Mouse (Mus musculus) liver, embryonic 14.5 days (tissue): ENCODE measurements around the gene Mia2. TPM values are rescaled to one million over a fixed set of nuclear protein-coding genes. Genes with fewer than 3 reads are reported as not detected.

Source experiments
- ATAC-seq: fragments of 200-750 bp; cut with Nextera tagmentation; 2 replicates; pipeline ENCODE4 v1.8.0; 2017; ENCODE audit warnings: moderate number of reproducible peaks, mild to moderate bottlenecking, moderate library complexity; ENCODE audit not compliant: insufficient read depth
- DNase-seq, 3 experiments: peaks; one replicate each; pipeline ENCODE4 v3.0.0-alpha.2; 2012 to 2013; ENCODE audit warnings: low read depth in 3 of 3, low spot score in 3 of 3
- H3K27ac ChIP-seq: fragments of 300-500 bp; sonication (generic); 2 replicates; pipeline ENCODE4 v1.5.1; 2014; ENCODE audit warnings: moderate library complexity, mild to moderate bottlenecking, control low read depth, inconsistent platforms
- H3K27me3 ChIP-seq: fragments of 300-500 bp; sonication (generic); 2 replicates; pipeline ENCODE4 v1.6.1; 2014; ENCODE audit warnings: mild to moderate bottlenecking, low read length, moderate library complexity; ENCODE audit not compliant: control insufficient read depth, insufficient read depth
- H3K36me3 ChIP-seq: fragments of 300-500 bp; sonication (generic); replicated peaks from 2 replicates; pipeline ENCODE4 v1.6.1; 2014; ENCODE audit warnings: low read depth; ENCODE audit not compliant: control insufficient read depth, insufficient read depth
- H3K4me1 ChIP-seq, 2 experiments: fragments of 200-500 bp in 1 of 2; fragments of 300-500 bp in 1 of 2; sonication (generic) in 1 of 2; replicated peaks; 2 replicates each; pipeline ENCODE4 v1.6.1; 2012 to 2014; ENCODE audit warnings: antibody characterized with exemption in 1 of 2, inconsistent platforms in 1 of 2, low read length in 1 of 2; ENCODE audit not compliant: control insufficient read depth in 2 of 2, insufficient read depth in 2 of 2
- H3K4me2 ChIP-seq: fragments of 300-500 bp; sonication (generic); 2 replicates; pipeline ENCODE4 v1.6.1; 2014; ENCODE audit warnings: low read depth, mild to moderate bottlenecking, control low read depth, moderate library complexity
- H3K4me3 ChIP-seq, 2 experiments: fragments of 200-500 bp in 1 of 2; fragments of 300-500 bp in 1 of 2; sonication (generic) in 1 of 2; 2 replicates each; pipeline ENCODE4 v1.5.1; 2012 to 2014; ENCODE audit warnings: low read depth in 2 of 2, low read length in 2 of 2, mild to moderate bottlenecking in 2 of 2, control low read depth in 1 of 2, inconsistent platforms in 1 of 2, moderate library complexity in 1 of 2; ENCODE audit not compliant: insufficient read depth in 1 of 2
- H3K9ac ChIP-seq: fragments of 300-500 bp; sonication (generic); replicated peaks from 2 replicates; pipeline ENCODE4 v1.6.1; 2014; ENCODE audit warnings: mild to moderate bottlenecking, control low read depth, moderate library complexity
- H3K9me3 ChIP-seq: fragments of 300-500 bp; sonication (generic); 2 replicates; pipeline ENCODE4 v1.6.1; 2016; ENCODE audit warnings: low read length, mixed read lengths; ENCODE audit not compliant: control insufficient read depth
- CTCF ChIP-seq: IDR thresholded peaks from 2 replicates; pipeline ENCODE4 v1.5.1; 2016; ENCODE audit warnings: antibody characterized with exemption, low read depth, control low read depth
- EP300 ChIP-seq: IDR thresholded peaks from 2 replicates; pipeline ENCODE4 v1.6.1; 2016; ENCODE audit warnings: antibody characterized with exemption, low read depth
- WGBS: fragments of 180-500 bp; shearing (Covaris S2); extraction: QIAGEN DNeasy Blood & Tissue Kit; methylation state at CpG from one replicate; pipeline ENCODE4 v1.1.7; 2014; ENCODE audit not compliant: insufficient replicate concordance; 5-methylcytosine and 5-hydroxymethylcytosine counted together
- polyA plus RNA-seq, 2 experiments: library from polyadenylated mRNA; depleted of rRNA in 1 of 2; stranded (reverse) in 1 of 2; unstranded in 1 of 2; fragments of >200 nt; fragmentation: Nextera tagmentation in 1 of 2; extraction: Ambion mirVana in 1 of 2; gene quantifications; 2 replicates each; pipeline versions ENCODE4 v1.2.1 to v1.2.3; 2012 to 2014

The Mia2 gene
- polyA plus RNA-seq, 2 experiments = 31.7 to 43.4 TPM

DNA sequence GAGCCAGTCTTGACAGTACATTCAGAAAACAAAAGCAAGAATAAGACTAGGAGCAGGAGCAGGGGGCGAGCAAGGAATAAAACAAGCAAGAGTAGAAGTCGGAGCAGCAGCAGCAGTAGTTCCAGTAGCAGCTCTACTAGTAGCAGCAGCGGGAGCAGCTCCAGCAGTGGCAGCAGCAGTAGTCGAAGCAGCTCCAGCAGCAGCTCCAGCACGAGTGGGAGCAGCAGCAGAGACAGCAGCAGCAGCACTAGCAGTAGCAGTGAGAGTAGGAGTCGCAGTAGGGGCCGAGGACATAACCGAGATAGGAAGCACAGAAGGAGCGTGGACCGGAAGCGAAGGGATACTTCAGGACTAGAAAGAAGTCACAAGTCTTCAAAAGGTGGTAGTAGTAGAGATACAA lies 23.3 kb upstream of the Mia2 start:
- Histone ChIP-seq H3K36me3 (peaks cover 50% of the 10 kb centered on the region), H3K4me3 (no peak overlapping the region), H3K27me3 (no peaks in the 10 kb centered on the region), H3K27ac (no peak overlapping the region), H3K9ac (no peak overlapping the region), H3K4me1 (no peaks in the 10 kb centered on the region; a peak in 1 of 4 replicates), H3K4me2 (no peak overlapping the region), H3K9me3 (no peaks in the 10 kb centered on the region)
- 87% methylated on average over 11 of the region's 11 CpGs for WGBS
- no peak for ATAC-seq
- TF ChIP-seq CTCF (no peak), EP300 (no peak)
- no peak for DNase-seq

DNA sequence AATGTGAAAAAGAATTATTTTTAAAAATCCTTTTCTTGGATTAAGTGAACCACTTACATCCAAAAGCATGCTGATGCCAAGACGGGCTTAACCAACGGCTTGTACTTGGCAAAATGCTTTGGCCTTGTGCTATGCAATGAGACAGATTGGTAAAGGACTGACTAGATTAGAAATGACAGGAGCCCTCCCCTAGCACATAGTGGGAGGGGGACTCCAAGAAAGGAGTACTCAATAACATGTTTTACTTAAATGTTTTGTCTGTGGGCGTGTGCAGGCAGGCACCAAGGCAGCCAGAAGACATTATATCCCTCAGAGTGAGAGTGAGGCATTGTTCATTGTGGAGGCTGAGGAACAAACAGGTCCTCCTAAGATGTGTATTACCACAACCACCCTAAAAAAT lies 21.5 kb upstream of the Mia2 start:
- Histone ChIP-seq H3K4me1 (no peaks in the 10 kb centered on the region), H3K9ac (no peak overlapping the region), H3K9me3 (no peaks in the 10 kb centered on the region), H3K27ac (no peak overlapping the region), H3K36me3 (peaks cover 39% of the 10 kb centered on the region), H3K4me2 (no peak overlapping the region), H3K4me3 (no peak overlapping the region), H3K27me3 (no peaks in the 10 kb centered on the region)
- ATAC-seq = no peak
- DNase-seq = no peak
- TF ChIP-seq CTCF (no peak), EP300 (no peak)
- 80% methylated on average over 3 of the region's 3 CpGs for WGBS

DNA sequence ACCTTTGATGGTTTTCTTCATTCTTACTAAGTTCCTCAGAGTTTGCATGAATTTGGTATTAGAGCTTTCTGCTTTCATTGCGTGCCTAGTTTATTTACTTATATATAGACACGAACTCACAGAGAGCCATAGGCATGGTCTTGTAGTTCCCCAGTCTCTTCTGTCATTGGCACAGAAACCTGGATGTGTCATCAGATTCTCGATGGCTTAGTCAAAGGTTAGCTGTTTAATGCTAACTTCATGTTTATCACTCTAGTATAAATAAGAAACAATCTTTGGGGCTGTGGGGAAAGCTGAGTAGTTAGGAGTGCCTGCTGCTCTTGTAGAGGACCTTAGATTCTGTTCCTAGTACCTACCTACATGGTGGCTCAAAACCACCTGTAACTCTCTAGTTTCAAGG lies 18.6 kb upstream of the Mia2 start:
- Histone ChIP-seq H3K27me3 (no peaks in the 10 kb centered on the region), H3K27ac (no peak overlapping the region), H3K4me3 (no peak overlapping the region), H3K4me1 (no peaks in the 10 kb centered on the region), H3K9me3 (no peaks in the 10 kb centered on the region), H3K4me2 (no peak overlapping the region), H3K36me3 (peaks cover 9% of the 10 kb centered on the region), H3K9ac (no peak overlapping the region)
- no peak for ATAC-seq
- no peak for DNase-seq
- 78% methylated on average over 3 of the region's 3 CpGs for WGBS
- TF ChIP-seq EP300 = no peak
- no peak for TF ChIP-seq CTCF

DNA sequence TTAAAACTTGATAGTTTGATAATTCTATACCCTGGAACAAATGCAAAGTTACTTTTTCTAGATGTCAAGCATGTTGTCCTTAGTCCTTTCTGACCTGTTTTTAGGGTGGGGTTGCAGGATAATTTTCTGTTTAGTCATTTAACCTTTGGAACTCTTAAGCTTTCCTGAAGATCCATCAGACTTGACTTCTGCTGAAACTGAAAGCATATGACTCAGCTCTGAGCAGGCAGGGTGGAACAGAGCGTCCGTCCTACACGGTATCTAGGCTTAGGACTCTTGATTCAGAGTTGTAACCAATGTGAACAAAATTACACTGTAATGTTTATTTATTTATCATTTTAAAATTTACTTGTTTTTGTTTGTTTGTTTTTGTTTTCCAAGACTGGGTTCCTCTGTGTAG lies 17.7 kb upstream of the Mia2 start:
- H3K4me2 ChIP-seq = no peak overlapping the region
- H3K27ac ChIP-seq = no peak overlapping the region
- H3K36me3 ChIP-seq = peaks cover 2% of the 10 kb centered on the region; the same call in 1 of the 2 replicates
- ATAC-seq (no peak), DNase-seq (no peak)
- no peaks in the 10 kb centered on the region for H3K9me3 ChIP-seq
- H3K27me3 ChIP-seq = no peaks in the 10 kb centered on the region
- no peak overlapping the region for H3K4me3 ChIP-seq
- 91% methylated on average over 3 of the region's 3 CpGs for WGBS
- TF ChIP-seq EP300 (no peak), CTCF (no peak)
- no peaks in the 10 kb centered on the region for H3K4me1 ChIP-seq
- H3K9ac ChIP-seq = no peak overlapping the region

DNA sequence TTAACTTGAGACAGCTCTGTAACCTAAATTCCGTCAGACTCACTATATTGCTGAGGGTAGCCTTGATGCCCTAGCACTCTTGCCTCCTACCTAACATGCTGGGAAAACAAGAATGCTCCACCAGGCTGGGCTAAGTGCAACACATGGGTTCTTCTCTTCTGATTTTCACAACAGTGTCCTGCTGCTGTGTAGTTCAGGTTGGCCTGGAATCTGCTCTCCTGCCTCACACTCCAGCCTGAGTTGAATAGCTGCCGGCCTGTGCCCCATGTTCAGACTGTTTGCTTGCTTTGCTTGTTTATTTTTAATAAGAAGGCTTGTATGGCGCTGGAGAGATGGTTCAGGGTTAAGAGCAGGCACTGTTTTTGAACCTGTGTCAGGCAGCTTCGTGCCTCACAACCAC lies 15.1 kb upstream of the Mia2 start:
- Histone ChIP-seq H3K27me3 (no peaks in the 10 kb centered on the region), H3K9ac (no peak overlapping the region), H3K9me3 (no peaks in the 10 kb centered on the region), H3K27ac (no peak overlapping the region), H3K4me1 (no peaks in the 10 kb centered on the region), H3K36me3 (no peaks in the 10 kb centered on the region), H3K4me3 (no peak overlapping the region), H3K4me2 (no peak overlapping the region)
- TF ChIP-seq EP300 = no peak
- no peak for TF ChIP-seq CTCF
- ATAC-seq = no peak
- DNase-seq = no peak
- 75% methylated on average over 4 of the region's 4 CpGs for WGBS

DNA sequence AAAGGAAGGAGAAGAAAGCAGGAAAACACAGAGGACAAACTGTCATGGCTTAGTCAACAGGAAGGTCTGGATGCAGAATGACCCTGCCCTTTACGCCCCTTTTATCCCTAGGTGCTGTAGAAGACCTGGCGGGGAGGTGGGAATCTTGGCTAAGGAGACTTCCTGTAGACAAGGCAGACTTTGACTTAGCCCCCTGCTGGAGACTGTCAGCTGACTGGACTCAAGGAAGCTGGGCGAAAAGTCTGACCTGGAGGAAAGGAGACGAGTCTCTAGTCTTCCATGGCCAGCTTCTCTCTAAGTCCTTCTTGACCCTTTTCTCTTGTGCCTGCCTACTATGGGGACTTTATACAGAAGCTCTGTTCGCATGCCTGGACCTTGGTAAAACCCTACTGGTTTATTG lies 11.2 kb upstream of the Mia2 start:
- no peak overlapping the region for H3K9ac ChIP-seq
- DNase-seq = no peak
- WGBS = 55% methylated on average over 5 of the region's 5 CpGs

More for the DNA sequence above, 11.2 kb upstream of the Mia2 start:
- Histone ChIP-seq H3K4me3 (no peak overlapping the region), H3K9me3 (no peaks in the 10 kb centered on the region), H3K4me2 (no peak overlapping the region), H3K27me3 (no peaks in the 10 kb centered on the region), H3K36me3 (no peaks in the 10 kb centered on the region), H3K27ac (no peak overlapping the region), H3K4me1 (no peaks in the 10 kb centered on the region)
- TF ChIP-seq CTCF (0 out of 2 replicates have a peak, but pooled peaks have one; percentile 13), EP300 (no peak)
- ATAC-seq = no peak
